Mouse (Mus musculus) midbrain, postnatal 0 days (tissue): ENCODE measurements around the gene Gm3854. TPM values are rescaled to one million over a fixed set of nuclear protein-coding genes. Genes with fewer than 3 reads are reported as not detected.
A peak's percentile ranks its signal among the peaks of the same experiment; 100 is the strongest.

ENCODE experiments used
- ATAC-seq: fragments of 200-750 bp; cut with Nextera tagmentation; 2 replicates; pipeline ENCODE4 v1.8.0; 2017; ENCODE audit warnings: moderate number of reproducible peaks, mild to moderate bottlenecking, moderate TSS enrichment, moderate library complexity; ENCODE audit not compliant: low FRiP score
- DNase-seq: peaks from one replicate; pipeline ENCODE4 v3.0.0-alpha.2; 2015; ENCODE audit warnings: low spot score
- H3K27ac ChIP-seq: fragments of 300-500 bp; sonication (generic); 2 replicates; pipeline ENCODE4 v1.5.1; 2014; ENCODE audit warnings: low read depth, mild to moderate bottlenecking, low read length, mixed read lengths
- H3K27me3 ChIP-seq: fragments of 300-500 bp; sonication (generic); 2 replicates; pipeline ENCODE4 v1.6.1; 2014; ENCODE audit warnings: low read length, control low read depth, mixed read lengths; ENCODE audit not compliant: insufficient read depth
- H3K36me3 ChIP-seq: fragments of 300-500 bp; sonication (generic); 2 replicates; pipeline ENCODE4 v1.6.1; 2014; ENCODE audit warnings: low read length, control low read depth, mixed read lengths; ENCODE audit not compliant: insufficient read depth
- H3K4me1 ChIP-seq: fragments of 300-500 bp; sonication (generic); 2 replicates; pipeline ENCODE4 v1.6.1; 2014; ENCODE audit warnings: mild to moderate bottlenecking, control low read depth, antibody characterized with exemption, low read length, mixed read lengths; ENCODE audit not compliant: insufficient read depth
- H3K4me2 ChIP-seq: fragments of 300-500 bp; sonication (generic); 2 replicates; pipeline ENCODE4 v1.6.1; 2014; ENCODE audit warnings: low read depth, mild to moderate bottlenecking, low read length, mixed read lengths; ENCODE audit not compliant: poor library complexity, severe bottlenecking
- H3K4me3 ChIP-seq: fragments of 300-500 bp; sonication (generic); 2 replicates; pipeline ENCODE4 v1.5.1; 2014; ENCODE audit warnings: low read depth, mild to moderate bottlenecking, low read length, moderate library complexity
- H3K9ac ChIP-seq: fragments of 300-500 bp; sonication (generic); replicated peaks from 2 replicates; pipeline ENCODE4 v1.6.1; 2014; ENCODE audit warnings: mild to moderate bottlenecking, low read length, moderate library complexity, mixed read lengths; ENCODE audit not compliant: poor library complexity, severe bottlenecking
- H3K9me3 ChIP-seq: fragments of 300-500 bp; sonication (generic); 2 replicates; pipeline ENCODE4 v1.6.1; 2016; ENCODE audit warnings: low read length, control low read depth
- CTCF ChIP-seq: IDR thresholded peaks from 2 replicates; pipeline ENCODE4 v1.5.1; 2016; ENCODE audit warnings: antibody characterized with exemption, mild to moderate bottlenecking
- WGBS: fragments of 180-500 bp; shearing (Covaris S2); extraction: QIAGEN DNeasy Blood & Tissue Kit; methylation state at CpG from one replicate; pipeline ENCODE4 v1.1.7; 2014; 5-methylcytosine and 5-hydroxymethylcytosine counted together
- polyA plus RNA-seq: library from polyadenylated mRNA; unstranded; fragments of >200 nt; fragmentation: Nextera tagmentation; extraction: Ambion mirVana; gene quantifications from 2 replicates; pipeline ENCODE4 v1.2.1, GENCODE M21; 2015
- total RNA-seq: library from RNA; depleted of rRNA; stranded (reverse); fragments of >200 nt; gene quantifications from 2 replicates; pipeline ENCODE4 v1.2.3, GENCODE M21; 2014

Gene Gm3854
- total and polyA plus RNA-seq, 2 experiments from 2014 or later: 3.4 to 5.6 TPM

GRCm38 (mm10) chr7:6344124-6344523 is 565 bp downstream of the Gm3854 start:
- TF ChIP-seq CTCF: no peak

GRCm38 (mm10) chr7:6358121-6358520 is 14.6 kb downstream of the Gm3854 start:
- ATAC-seq (no peak), DNase-seq (no peak)
- Histone ChIP-seq H3K36me3 (peaks cover 17% of the 10 kb centered on the region), H3K4me3 (no peak overlapping the region), H3K9me3 (no peaks in the 10 kb centered on the region), H3K27me3 (no peaks in the 10 kb centered on the region), H3K27ac (no peak overlapping the region), H3K4me1 (no peaks in the 10 kb centered on the region), H3K4me2 (no peak overlapping the region), H3K9ac (no peak overlapping the region)
- no peak for TF ChIP-seq CTCF
- 67% methylated on average over 2 of the region's 2 CpGs for WGBS

More at GRCm38 (mm10) chr7:6344124-6344523, 565 bp downstream of the Gm3854 start:
- no peaks in the 10 kb centered on the region for H3K4me1 ChIP-seq
- peak overlapping the region; percentile 91; the same call in 1 of the 2 replicates for H3K27ac ChIP-seq
- ATAC-seq (peak; percentile 18; the same call in 1 of the 2 replicates), DNase-seq (no peak)
- H3K4me2 ChIP-seq: peak overlapping the region; percentile 51
- peak overlapping the region; percentile 64; the same call in 1 of the 2 replicates for H3K9ac ChIP-seq
- 31% methylated on average over 10 of the region's 10 CpGs for WGBS
- H3K36me3 ChIP-seq: no peaks in the 10 kb centered on the region
- H3K9me3 ChIP-seq: no peaks in the 10 kb centered on the region
- H3K27me3 ChIP-seq: no peaks in the 10 kb centered on the region
- peak overlapping the region; percentile 64 for H3K4me3 ChIP-seq

GRCm38 (mm10) chr7:6358937-6359590 is 15.5 kb downstream of the Gm3854 start:
- WGBS: 48% methylated on average over 10 of the region's 10 CpGs
- Histone ChIP-seq H3K4me2 (no peak overlapping the region), H3K9me3 (no peaks in the 10 kb centered on the region), H3K27ac (no peak overlapping the region), H3K27me3 (no peaks in the 10 kb centered on the region), H3K36me3 (peaks cover 8% of the 10 kb centered on the region; the same call in 1 of the 2 replicates), H3K4me3 (no peak overlapping the region), H3K9ac (no peak overlapping the region), H3K4me1 (no peaks in the 10 kb centered on the region)
- DNase-seq: peak; percentile 90
- ATAC-seq: no peak
- peak; percentile 83 for TF ChIP-seq CTCF

GRCm38 (mm10) chr7:6360477-6361060 is 17.0 kb downstream of the Gm3854 start:
- no peak overlapping the region for H3K9ac ChIP-seq
- H3K9me3 ChIP-seq: no peaks in the 10 kb centered on the region
- no peak overlapping the region for H3K4me3 ChIP-seq
- no peaks in the 10 kb centered on the region for H3K4me1 ChIP-seq
- H3K36me3 ChIP-seq: no peaks in the 10 kb centered on the region
- no peaks in the 10 kb centered on the region for H3K27me3 ChIP-seq
- no peak overlapping the region for H3K27ac ChIP-seq
- DNase-seq (no peak), ATAC-seq (no peak)
- no peak for TF ChIP-seq CTCF
- WGBS: 17% methylated on average over 9 of the region's 9 CpGs
- H3K4me2 ChIP-seq: no peak overlapping the region

- Histone ChIP-seq H3K9ac (peak overlapping the region; percentile 68), H3K36me3 (no peaks in the 10 kb centered on the region), H3K4me3 (peak overlapping the region; percentile 48), H3K9me3 (no peaks in the 10 kb centered on the region), H3K27ac (peak overlapping the region; percentile 93), H3K27me3 (no peaks in the 10 kb centered on the region), H3K4me2 (peak overlapping the region; percentile 63), H3K4me1 (no peaks in the 10 kb centered on the region)
- WGBS: 22% methylated on average over 7 of the region's 7 CpGs
- no peak for ATAC-seq
- DNase-seq: no peak
- TF ChIP-seq CTCF: no peak
Measured at GRCm38 (mm10) chr7:6361756-6362155, 18.2 kb downstream of the Gm3854 start.
